Mouse (Mus musculus) fat pad, adult 2 months (tissue): Measurements from ENCODE around the gene Dnase2a.

ENCODE experiments used
- DNase-seq: peaks from one replicate; pipeline ENCODE4 v3.0.0-alpha.2; 2011; ENCODE audit warnings: low read depth, low spot score; ENCODE audit errors: extremely low read depth

The Dnase2a gene

DNA sequence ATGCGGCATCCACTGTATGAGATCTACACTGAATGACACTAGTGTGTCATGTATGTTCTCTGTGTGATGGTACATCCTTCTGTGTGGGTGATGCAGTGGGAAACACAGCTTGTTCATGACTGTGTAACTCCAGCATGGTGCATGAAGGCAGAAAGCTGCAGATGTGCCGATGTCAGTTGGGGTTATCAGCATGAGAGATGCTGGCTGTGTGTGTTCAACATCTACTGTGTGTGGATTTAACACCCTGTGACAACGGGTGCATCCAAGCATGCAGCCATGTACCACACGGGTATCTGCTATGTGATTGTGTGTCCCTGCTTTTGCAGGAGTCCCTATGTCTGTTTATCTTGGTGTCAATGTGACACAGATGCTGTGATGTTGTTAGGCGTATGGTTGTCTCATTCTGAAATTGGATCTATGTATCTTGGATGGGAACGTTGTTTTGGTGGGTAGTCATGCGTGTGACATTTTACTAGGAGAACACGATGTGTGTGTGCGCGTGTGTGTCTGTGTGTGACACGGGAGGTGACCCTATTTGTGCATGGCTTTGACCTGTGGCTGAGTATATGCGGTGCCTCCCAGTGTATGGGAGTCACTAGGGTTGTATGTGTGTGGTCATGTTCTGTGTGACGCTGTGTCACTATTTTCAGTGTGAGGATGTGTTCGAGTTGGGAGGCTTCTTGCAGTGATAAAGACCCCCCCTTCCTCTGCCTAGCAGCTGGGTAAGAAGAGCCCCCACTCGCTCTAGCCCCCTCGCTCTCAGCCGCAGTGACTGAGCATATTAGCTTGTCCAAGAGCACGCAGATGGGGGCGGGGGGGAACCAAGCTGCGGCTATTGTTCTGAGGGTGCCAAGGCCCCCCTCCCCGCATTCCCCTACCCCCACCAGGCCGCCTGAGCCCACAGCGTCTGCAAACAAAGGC is 27.9 kb downstream of the Dnase2a start:
- DNase-seq: no peak

DNA sequence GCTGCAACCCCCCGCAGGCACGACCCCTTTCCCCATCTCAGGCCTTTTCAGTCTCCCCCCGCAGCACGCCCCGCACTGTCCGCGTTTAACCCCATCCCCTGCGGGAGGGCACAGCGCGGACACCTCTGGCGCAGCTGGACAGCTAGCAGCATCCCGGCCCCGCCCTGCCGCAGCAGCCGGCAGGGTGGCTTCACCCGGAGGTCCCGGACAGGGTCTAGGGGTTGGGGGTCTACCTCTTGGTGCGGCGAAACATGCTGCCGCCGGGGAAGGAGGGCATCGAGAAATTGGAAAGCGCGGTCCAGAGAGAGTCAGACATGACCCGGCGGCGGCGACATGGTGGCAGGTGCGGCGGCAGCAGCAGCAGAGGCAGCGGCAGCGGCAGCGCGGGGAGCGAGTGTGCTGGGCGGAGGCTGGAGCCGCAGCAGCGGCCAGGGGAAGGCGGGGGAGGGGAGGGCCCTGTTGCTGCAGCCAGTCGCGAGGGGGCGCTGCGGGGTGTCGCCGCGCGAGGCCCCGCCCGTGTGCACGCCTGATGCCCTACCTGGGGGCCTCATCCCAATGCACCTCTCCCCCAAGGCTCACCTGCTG is 28.7 kb downstream of the Dnase2a start, which contains the start of gene Mast1:
Gene Mast1, minus strand, starts transcription at position 398 of the 585 bp plus-strand sequence.
- no peak for DNase-seq

DNA sequence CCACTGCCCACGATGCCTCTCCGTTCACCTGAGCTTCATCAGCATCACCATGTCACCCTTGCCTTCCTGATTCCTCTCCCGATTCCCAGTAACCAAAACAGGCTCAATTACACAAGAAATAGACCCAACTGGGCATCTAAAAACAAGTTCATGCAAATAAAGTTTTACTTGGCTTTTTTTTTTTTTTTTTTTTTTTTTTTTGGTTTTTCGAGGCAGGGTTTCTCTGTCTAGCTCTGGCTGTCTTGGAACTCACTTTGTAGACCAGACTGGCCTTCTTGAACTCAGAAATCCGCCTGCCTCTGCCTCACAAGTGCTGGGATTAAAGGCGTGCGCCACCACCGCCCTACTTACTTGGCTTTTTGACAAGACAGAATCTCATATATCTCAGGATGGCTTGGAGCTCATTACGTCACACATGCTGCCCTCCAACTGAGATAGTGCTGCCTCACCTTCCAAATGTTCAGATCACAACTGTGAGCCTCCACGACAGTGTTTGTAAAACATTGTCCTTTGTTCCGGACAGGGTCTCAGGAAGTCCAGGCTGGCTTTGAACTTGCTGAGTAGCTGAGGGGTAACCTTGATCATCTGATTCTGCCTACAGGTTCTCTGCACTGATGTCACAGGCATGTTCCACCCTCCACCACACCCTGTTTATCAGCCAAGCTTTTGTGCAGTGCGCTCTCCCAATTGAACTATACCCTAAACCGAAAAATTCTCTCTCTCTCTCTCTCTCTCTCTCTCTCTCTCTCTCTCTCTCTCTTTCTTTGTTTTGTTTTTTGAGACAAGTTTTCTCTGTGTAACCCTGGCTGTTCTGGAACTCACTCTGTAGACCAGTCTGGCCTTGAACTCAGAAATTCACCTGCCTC is 29.5 kb downstream of the Dnase2a start:
- no peak for DNase-seq

DNA sequence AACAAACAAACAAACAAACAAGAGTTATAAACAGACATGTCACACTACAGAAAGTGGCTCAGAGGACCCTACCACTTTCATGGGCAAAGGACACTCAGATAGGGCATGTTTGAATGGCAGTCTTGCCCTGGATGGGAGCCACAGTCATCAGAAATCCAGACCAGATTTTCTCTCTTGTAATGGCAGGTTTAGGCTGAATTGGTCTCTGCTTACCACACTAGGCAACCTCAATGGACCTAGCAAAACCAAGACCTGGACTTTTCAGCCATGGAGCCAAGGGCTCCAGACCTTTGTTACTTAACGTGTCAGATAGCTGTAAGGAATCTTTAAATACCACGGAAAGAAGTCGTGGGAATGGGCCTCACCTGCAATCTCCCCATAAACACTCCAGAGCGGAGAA is 35.3 kb downstream of the Dnase2a start:
- DNase-seq: no peak

DNA sequence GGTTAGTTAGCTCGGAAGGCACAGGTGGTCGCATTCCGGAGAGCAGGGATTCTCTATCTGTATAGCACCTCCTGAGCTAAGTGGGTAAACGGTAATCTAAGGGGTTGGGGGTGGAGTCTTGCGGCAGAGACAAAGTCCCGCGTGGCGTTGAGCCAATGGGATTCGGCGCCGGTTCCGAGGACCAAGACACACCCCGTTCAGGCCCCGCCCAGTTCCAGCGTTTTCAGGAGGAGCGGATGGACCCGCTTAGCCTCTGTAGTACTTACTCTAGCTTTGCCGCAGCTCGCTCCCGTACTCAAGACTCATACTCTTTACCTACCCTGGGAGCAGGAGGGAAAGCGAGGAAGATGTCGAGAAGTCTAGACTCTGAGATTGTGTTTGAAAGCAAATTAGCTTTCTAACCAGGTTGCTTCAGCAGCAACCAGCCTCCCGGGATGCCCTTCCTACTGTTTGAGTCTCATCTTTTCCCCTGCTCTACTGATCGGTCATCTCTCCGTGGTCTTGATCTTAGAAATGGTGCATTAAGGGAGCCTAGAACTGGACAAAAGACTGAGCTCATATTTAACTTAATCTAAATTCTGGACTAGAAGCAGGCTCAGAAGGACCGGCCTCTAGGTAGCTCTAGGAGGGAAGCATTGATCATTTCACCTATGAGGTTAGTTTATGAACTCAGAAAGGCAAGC is 36.3 kb downstream of the Dnase2a start:
- no peak for DNase-seq

DNA sequence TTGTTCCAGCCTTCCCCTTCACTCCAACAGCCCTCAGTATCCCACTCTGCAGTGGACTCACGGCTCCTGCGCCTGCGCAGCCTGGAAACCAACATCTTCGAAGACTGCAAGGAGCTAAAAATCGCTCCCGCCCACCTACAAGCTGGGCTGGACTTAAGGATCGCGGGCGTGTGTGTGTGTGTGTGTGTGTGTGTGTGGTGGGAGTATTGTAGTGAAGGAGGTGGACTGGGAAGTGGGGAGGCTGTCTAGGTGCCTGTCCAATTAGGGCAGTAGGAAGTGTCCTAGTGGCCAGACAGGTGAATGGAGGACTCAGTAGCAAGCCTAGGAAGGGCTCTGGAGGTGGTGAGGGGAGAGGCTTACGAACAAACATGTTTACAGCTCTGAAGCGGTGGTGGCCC is 36.9 kb downstream of the Dnase2a start:
- no peak for DNase-seq

DNA sequence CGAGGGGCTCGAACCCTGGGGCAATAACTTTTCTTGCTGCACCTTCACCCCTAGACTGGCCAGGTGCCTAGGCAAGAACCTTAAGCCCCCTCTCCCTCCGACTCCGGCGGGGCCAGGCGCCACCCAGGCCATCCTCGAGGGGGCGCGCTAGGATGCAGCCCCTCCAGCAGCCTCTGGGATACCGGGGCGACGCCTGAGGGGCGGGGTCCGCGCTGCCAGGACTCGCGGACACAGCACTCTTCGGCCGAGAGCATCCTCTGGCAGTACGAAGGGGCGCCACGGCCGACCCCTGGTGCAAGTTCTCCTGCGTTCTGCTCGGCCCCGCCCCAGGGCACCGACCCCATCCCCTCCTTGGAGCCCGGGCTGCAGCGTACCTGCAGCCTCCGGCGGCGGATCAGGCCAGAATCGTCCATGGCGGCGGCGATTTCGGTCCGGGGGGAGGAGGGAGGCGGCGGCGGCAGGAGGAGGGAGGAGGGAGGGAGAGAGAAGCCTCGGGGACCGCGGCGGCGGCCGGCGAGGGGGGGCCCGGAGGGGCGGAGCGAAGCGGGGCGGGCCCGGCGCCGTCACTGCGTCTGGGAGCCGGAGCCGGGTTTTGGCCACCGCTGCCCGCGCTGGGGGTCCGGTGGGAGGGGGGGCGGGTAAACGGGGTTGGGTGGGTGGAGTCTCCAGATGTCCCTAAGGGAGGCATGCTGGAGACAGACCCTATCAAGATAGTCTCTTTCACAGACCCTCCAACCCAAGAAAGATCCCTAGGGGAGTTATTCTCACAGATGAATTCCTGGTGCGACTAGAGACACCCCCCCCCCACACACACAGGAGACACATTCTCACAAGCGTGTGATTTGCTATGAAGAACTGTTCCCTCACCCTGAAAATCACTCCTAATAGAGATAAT is 37.5 kb downstream of the Dnase2a start:
- no peak for DNase-seq

DNA sequence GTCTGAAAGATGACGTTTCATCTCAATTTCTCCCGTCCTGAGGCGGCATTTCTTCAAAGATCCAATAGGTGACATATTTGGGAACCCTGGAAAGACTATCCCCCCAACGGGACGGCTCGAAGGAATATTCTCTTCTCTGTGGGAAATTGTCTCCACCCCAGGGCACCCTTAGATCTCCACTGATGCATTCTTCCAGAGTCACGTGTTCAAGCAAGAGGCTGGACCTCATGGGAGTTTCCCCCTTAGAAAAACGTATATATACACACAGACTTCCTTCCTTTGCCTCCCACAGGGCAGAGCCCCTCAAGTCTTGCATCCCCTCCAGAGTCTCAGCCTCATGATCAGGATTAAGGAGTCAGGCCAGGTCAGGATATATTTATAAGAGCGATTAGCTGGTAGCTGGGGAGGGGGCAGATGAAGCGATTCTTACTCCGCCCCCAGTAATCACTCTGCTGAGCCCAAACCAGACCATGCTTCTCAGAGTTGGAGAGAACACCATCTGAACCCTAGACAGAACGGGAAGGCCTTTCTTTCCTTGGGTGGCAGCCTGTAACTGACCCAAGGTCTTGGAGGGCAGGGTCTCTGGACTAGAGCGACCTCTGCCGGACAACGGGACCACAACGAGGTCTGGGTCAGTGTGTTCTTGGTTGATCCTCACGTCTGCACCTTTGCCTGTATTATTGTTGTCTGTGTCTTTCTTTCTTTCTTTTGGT is 38.3 kb downstream of the Dnase2a start, which contains the start of gene Rtbdn:
Gene Rtbdn, plus strand, starts transcription at position 464 of the 713 bp plus-strand sequence.
- DNase-seq: no peak

DNA sequence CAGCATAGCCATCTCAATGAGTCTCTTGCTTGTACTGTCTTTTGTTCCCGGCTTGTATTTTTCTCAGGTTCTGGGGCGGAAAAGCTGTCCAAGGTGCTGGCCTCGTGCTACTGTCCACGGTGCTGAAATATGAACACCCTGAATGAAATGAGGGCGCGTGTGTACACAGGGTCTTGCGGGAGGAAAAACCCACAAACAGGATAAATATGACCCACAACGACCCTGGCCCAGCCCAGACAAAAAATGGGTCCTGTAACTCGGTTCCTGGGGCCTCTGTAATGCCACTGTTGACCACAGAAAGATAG is 38.8 kb downstream of the Dnase2a start:
- no peak for DNase-seq

DNA sequence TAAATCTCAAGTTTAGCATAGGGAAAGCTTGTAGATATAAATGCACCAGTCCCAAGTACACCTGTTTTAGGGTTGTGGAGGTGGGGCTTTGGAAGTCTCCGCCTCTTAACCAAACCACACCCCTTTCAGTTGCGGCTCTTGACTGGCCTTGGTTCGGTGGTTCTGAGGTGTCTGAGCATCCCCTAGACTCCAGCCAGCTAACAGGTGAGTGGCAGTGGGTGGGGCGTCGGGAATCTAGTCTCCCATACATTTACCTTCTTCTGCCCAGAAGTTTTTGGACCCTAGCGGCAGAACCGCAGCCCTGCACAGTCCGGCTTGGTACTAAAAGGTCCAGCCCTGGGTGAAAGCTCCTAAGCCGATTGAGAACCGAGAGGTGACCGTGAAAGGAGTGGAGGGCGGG is 41.4 kb downstream of the Dnase2a start:
- no peak for DNase-seq

DNA sequence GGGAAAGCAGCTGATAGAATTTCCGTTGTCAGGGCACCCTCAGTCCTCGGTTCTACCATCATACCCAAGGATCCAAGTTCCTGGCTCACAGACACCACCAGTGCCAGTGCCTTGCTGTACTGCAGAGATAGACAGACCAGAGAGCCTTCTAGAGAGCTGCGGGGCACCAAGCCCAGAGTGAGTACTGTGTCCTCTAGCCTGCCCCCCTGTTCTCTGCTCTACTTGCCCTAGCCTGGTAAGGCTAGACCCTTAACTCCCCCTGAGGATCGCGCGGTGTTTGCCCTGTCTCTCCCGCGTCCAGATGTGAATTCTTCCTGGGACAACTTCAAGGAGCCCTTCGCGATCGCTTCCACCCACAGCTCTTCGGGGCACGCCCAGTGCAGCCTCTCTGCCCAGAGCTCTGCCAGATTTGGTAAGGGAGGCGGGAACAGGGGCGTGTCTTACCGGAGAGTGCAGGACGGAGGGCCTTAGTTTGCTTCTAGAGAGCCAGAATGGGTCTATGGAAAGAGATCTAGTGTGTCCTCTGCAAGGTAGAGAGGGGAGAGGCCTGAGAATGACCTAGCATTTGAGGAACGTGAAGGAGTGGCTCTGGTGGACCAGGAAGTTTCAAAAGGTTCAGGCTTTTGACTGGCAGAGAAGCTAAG is 44.4 kb downstream of the Dnase2a start:
- DNase-seq: no peak

DNA sequence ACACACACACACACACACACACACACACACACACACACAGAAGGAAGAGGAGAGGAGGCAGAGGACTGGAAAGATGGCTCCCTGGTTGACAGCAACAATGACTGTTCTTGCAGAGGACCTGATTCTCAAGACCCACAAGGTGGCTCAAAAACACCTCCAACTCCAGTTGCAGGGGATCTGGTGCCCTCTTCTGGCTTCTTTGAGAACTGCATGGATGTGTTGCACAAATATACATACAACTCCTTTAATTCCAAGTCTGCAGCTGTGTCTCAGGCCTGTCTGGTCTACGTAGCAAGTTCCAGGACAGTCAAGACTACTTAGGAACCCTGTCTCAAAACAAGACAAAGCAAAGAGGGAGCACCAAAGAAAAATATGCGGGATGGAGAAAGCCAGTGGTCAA is 48.4 kb downstream of the Dnase2a start:
- no peak for DNase-seq

DNA sequence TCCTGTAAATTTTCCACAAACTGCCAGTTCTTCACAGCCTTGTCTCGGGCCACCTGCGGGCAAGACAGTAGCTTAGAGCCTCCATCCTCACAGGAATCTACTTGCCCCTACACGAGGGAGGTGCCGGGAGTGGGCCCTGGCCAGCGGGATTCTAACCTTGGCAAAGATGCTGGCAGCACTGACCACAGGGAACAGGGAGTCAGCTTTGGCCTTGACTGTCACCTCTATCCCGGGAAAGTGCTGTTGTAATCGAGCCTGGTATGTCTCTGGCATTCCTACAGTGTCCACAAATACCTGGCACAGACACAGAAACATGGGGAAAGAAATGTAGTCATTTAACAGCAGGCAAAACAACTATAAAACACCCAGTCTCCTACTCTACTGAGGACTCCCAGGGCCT is 51.5 kb downstream of the Dnase2a start:
- DNase-seq: no peak

DNA sequence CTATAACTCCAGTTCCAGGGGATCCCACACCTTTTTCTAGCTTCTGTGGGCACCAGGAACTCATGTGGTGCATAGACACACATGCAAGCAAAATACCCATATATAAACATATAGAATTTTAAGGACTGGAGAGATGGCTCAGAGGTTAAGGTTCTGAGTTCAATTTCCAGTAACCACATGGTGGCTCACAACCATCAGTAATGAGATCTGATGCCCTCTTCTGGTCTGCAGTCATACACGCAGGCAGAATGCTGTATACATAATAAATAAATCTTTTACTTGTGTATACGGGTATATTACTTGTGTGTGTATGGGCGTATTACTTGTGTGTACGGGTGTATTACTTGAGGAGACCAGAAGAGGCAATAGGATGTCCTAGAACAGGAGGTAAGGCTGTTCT is 55.6 kb downstream of the Dnase2a start:
- DNase-seq: no peak

DNA sequence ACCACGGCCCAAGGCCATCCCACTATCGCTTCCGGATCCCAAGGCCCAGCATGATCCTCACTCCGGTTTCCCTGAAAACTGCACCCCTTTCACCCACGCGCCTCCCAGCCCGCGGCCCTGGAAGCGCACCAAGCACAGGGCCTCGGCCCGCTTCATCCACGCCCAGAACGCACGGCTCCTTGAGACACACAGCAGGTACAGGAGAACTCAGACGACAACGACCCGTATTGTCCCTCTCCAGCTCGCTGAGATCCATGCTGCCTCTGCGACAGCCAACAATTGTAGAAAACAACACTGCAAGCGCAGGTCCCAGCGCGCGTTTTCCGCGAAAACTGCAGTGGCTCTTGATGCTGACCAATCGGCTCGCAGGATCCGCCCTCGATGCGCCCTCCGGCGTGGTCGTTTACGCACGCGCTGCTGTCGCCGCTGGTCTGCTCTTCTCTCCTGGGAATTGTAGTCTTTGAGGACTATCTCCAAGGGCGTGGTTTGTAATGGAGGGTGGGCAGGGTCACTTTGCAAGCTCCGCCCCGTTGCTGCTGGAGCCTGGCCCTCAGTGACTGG is 57.5 kb downstream of the Dnase2a start:
- peak; percentile 92 for DNase-seq

DNA sequence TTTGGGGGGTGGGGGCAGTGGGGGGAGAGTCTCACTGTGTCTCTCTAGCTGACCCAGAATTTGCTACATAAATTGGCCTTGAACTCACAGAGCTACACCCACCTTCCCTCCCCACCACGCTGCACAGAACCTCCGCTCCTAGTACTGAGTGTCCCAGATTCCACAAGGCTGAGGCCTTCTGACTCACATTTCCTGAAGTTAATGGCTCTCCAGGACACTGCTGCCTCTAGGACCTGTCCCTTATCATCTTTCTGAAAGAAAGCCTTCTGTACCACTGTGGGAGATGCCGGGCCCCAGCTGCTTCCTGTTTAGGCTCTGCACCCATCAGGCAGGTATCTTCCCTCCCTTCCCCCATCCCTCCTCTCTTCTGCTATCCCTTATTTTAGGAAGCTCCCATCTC is 58.2 kb downstream of the Dnase2a start:
- no peak for DNase-seq

DNA sequence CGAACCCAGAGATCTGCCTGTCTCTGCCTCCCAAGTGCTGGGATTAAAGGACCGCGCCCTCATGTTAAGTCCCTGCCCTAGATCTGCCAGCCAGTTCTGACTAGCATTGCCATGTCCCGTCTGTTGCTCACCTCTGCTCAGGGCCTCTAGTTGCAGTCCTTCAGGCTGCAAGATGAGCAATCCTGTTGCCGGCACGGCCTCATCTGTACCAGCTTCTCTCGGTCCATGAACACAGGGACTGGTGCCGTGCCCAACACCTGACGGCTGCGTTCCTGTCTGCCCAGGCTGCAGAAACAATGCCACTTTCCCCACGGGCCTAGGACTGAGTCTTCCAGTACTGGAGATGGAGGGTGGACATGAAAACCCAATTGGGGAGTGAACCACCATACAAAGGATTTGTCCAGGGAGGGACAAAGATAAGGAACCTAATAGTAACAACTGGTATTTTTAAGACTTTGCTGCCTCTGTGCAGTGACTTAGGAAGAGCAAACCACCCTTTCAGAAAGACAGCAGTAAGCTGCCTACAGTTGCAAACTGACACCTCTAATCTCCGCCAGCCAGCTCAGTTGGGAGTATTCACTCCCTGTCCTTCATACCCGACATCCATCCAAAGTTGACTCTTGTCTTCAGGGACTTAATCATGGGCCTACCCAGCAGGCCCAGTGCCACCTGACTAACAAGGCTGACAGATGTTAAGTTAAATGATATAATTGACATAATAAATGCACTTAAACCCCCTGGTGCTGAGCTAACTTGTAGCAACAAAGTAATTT is 59.4 kb downstream of the Dnase2a start:
- DNase-seq: no peak

DNA sequence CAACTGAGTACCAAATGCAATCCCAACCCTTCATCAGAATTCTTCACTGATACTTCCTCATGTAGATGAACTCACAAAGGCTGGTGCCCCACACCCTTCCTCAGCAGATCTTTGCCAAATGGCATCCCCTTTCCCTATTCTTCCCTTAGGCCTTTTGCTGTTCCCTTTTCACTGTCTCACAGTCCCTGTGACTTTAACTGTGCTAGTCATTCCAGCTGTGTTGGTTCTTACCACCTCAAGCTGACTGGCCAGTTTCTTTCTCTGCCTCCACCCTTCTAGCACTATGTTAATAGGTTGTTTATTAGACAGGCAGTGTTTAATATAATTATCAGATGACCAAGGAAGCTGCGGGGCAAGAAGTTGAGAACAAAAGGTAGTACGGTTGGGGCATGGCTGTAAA is 60.3 kb downstream of the Dnase2a start:
- no peak for DNase-seq
